Mouse (Mus musculus): Measurements from ENCODE around the gene Nol11. TPM values are rescaled to one million over a fixed set of nuclear protein-coding genes. Genes with fewer than 3 reads are reported as not detected.

Nol11 gene
- polyA plus RNA-seq (2016; fragmentation: Nextera tagmentation; extraction: Ambion mirVana) = 57.1 and 62.1 TPM in 2 replicates

GRCm38 (mm10) chr11:107188565-107189552 lies at the start of gene Nol11:
Gene Nol11, minus strand, starts transcription at chr11:107189381.
- peaks cover 6% of the 10 kb centered on the region for H3K4me1 ChIP-seq
- no peaks in the 10 kb centered on the region for H3K27me3 ChIP-seq
- peak within 1 kb of the TSS; percentile 80 for H3K4me3 ChIP-seq
- H3K36me3 ChIP-seq = peaks cover 23% of the 10 kb centered on the region
- ATAC-seq (ENCODE audit: low FRiP score) = peak; percentile 97
- H3K9ac ChIP-seq = peak within 1 kb of the TSS; percentile 88
- no peaks in the 10 kb centered on the region for H3K9me3 ChIP-seq (replicated peaks)
- peak within 1 kb of the TSS; percentile 35; the same call in 1 of the 2 replicates for H3K27ac ChIP-seq
- peak within 1 kb of the TSS; percentile 75 for H3K4me2 ChIP-seq (replicated peaks)
- under 1% methylated on average over 62 of the region's 62 CpGs for WGBS

GRCm38 (mm10) chr11:107238506-107238905 lies 49.3 kb upstream of the Nol11 start:
- Histone ChIP-seq H3K36me3 (no peaks in the 10 kb centered on the region), H3K4me2 (replicated peaks) (no peak overlapping the region), H3K4me1 (no peaks in the 10 kb centered on the region; the same call in 1 of the 2 replicates), H3K4me3 (no peak overlapping the region), H3K9me3 (replicated peaks) (no peaks in the 10 kb centered on the region), H3K27me3 (no peaks in the 10 kb centered on the region), H3K27ac (no peak overlapping the region), H3K9ac (no peak overlapping the region)
- 94% methylated on average over 6 of the region's 6 CpGs for WGBS
- ATAC-seq (ENCODE audit: low FRiP score) = no peak

GRCm38 (mm10) chr11:107237532-107237931 lies 48.4 kb upstream of the Nol11 start:
- Histone ChIP-seq H3K36me3 (no peaks in the 10 kb centered on the region), H3K4me2 (replicated peaks) (no peak overlapping the region), H3K9ac (no peak overlapping the region), H3K4me1 (no peaks in the 10 kb centered on the region), H3K27ac (no peak overlapping the region), H3K9me3 (replicated peaks) (no peaks in the 10 kb centered on the region), H3K27me3 (no peaks in the 10 kb centered on the region), H3K4me3 (no peak overlapping the region)
- WGBS = 89% methylated on average over 4 of the region's 4 CpGs
- no peak for ATAC-seq (ENCODE audit: low FRiP score)

- Histone ChIP-seq H3K4me3 (no peak overlapping the region), H3K36me3 (peaks cover 14% of the 10 kb centered on the region), H3K4me1 (no peaks in the 10 kb centered on the region), H3K4me2 (replicated peaks) (no peak overlapping the region), H3K9ac (no peak overlapping the region), H3K27ac (no peak overlapping the region), H3K27me3 (no peaks in the 10 kb centered on the region), H3K9me3 (replicated peaks) (no peaks in the 10 kb centered on the region)
- no peak for ATAC-seq (ENCODE audit: low FRiP score)
- 91% methylated on average over 5 of the region's 5 CpGs for WGBS
These were observed 44.2 kb upstream of the Nol11 start for GRCm38 (mm10) chr11:107233252-107233890.

- no peaks in the 10 kb centered on the region for H3K9me3 ChIP-seq (replicated peaks)
- H3K4me1 ChIP-seq = no peaks in the 10 kb centered on the region
- H3K9ac ChIP-seq = no peak overlapping the region
- H3K4me2 ChIP-seq (replicated peaks) = no peak overlapping the region
- H3K36me3 ChIP-seq = peaks cover 21% of the 10 kb centered on the region
- H3K4me3 ChIP-seq = no peak overlapping the region
- ATAC-seq (ENCODE audit: low FRiP score) = no peak
- 73% methylated on average over 10 of the region's 10 CpGs for WGBS
- H3K27me3 ChIP-seq = no peaks in the 10 kb centered on the region
- no peak overlapping the region for H3K27ac ChIP-seq
These were observed 40.9 kb upstream of the Nol11 start for GRCm38 (mm10) chr11:107230128-107230527.

- H3K4me2 ChIP-seq (replicated peaks) = no peak overlapping the region
- no peaks in the 10 kb centered on the region for H3K9me3 ChIP-seq (replicated peaks)
- H3K27ac ChIP-seq = no peak overlapping the region
- H3K4me1 ChIP-seq = no peaks in the 10 kb centered on the region
- no peak for ATAC-seq (ENCODE audit: low FRiP score)
- H3K36me3 ChIP-seq = peaks cover 11% of the 10 kb centered on the region
- H3K9ac ChIP-seq = no peak overlapping the region
- WGBS = 100% methylated on average over 1 of the region's 1 CpGs
- no peaks in the 10 kb centered on the region for H3K27me3 ChIP-seq
- H3K4me3 ChIP-seq = no peak overlapping the region
These were observed 37.2 kb upstream of the Nol11 start for GRCm38 (mm10) chr11:107226431-107226830.

- ATAC-seq (ENCODE audit: low FRiP score) = no peak
- H3K27me3 ChIP-seq = no peaks in the 10 kb centered on the region
- no peaks in the 10 kb centered on the region for H3K9me3 ChIP-seq (replicated peaks)
- 95% methylated on average over 10 of the region's 10 CpGs for WGBS
- no peak overlapping the region for H3K9ac ChIP-seq
- H3K4me2 ChIP-seq (replicated peaks) = no peak overlapping the region
- H3K36me3 ChIP-seq = peaks cover 9% of the 10 kb centered on the region; the same call in 1 of the 2 replicates
- H3K27ac ChIP-seq = no peak overlapping the region
- no peaks in the 10 kb centered on the region for H3K4me1 ChIP-seq
- H3K4me3 ChIP-seq = no peak overlapping the region
These were observed 36.8 kb upstream of the Nol11 start for GRCm38 (mm10) chr11:107226013-107226412.

GRCm38 (mm10) chr11:107225301-107225700 lies 36.1 kb upstream of the Nol11 start:
- peaks cover 9% of the 10 kb centered on the region; the same call in 1 of the 2 replicates for H3K36me3 ChIP-seq
- H3K9me3 ChIP-seq (replicated peaks) = no peaks in the 10 kb centered on the region
- no peak overlapping the region for H3K4me2 ChIP-seq (replicated peaks)
- H3K4me1 ChIP-seq = no peaks in the 10 kb centered on the region
- H3K4me3 ChIP-seq = no peak overlapping the region
- H3K27me3 ChIP-seq = no peaks in the 10 kb centered on the region
- no peak overlapping the region for H3K27ac ChIP-seq
- no peak for ATAC-seq (ENCODE audit: low FRiP score)
- WGBS = 83% methylated on average over 5 of the region's 5 CpGs
- no peak overlapping the region for H3K9ac ChIP-seq

GRCm38 (mm10) chr11:107223667-107224214 lies 34.6 kb upstream of the Nol11 start:
- Histone ChIP-seq H3K4me3 (no peak overlapping the region), H3K9me3 (replicated peaks) (no peaks in the 10 kb centered on the region), H3K4me2 (replicated peaks) (no peak overlapping the region), H3K27me3 (no peaks in the 10 kb centered on the region), H3K36me3 (peaks cover 9% of the 10 kb centered on the region; the same call in 1 of the 2 replicates), H3K4me1 (no peaks in the 10 kb centered on the region), H3K27ac (no peak overlapping the region), H3K9ac (no peak overlapping the region)
- ATAC-seq (ENCODE audit: low FRiP score) = no peak
- 66% methylated on average over 8 of the region's 8 CpGs for WGBS

- H3K4me1 ChIP-seq = no peaks in the 10 kb centered on the region
- H3K9me3 ChIP-seq (replicated peaks) = no peaks in the 10 kb centered on the region
- ATAC-seq (ENCODE audit: low FRiP score) = no peak
- no peak overlapping the region for H3K4me3 ChIP-seq
- no peak overlapping the region for H3K9ac ChIP-seq
- no peak overlapping the region for H3K27ac ChIP-seq
- H3K27me3 ChIP-seq = no peaks in the 10 kb centered on the region
- H3K36me3 ChIP-seq = peaks cover 5% of the 10 kb centered on the region; the same call in 1 of the 2 replicates
- 80% methylated on average over 1 of the region's 1 CpGs for WGBS
- H3K4me2 ChIP-seq (replicated peaks) = no peak overlapping the region
These were observed 34.0 kb upstream of the Nol11 start for GRCm38 (mm10) chr11:107223169-107223561.

- Histone ChIP-seq H3K4me1 (no peaks in the 10 kb centered on the region), H3K27ac (no peak overlapping the region), H3K4me2 (replicated peaks) (no peak overlapping the region), H3K4me3 (no peak overlapping the region), H3K27me3 (no peaks in the 10 kb centered on the region), H3K9ac (no peak overlapping the region), H3K36me3 (no peaks in the 10 kb centered on the region), H3K9me3 (replicated peaks) (no peaks in the 10 kb centered on the region)
- no peak for ATAC-seq (ENCODE audit: low FRiP score)
- 68% methylated on average over 12 of the region's 12 CpGs for WGBS
These were observed 33.5 kb upstream of the Nol11 start for GRCm38 (mm10) chr11:107222531-107223168.

- Histone ChIP-seq H3K4me2 (replicated peaks) (no peak overlapping the region), H3K4me1 (no peaks in the 10 kb centered on the region), H3K27me3 (no peaks in the 10 kb centered on the region), H3K9me3 (replicated peaks) (no peaks in the 10 kb centered on the region), H3K27ac (no peak overlapping the region), H3K4me3 (no peak overlapping the region), H3K9ac (no peak overlapping the region), H3K36me3 (0 out of 2 replicates have a peak, but pooled peaks cover 4% of the 10 kb centered on the region)
- no peak for ATAC-seq (ENCODE audit: low FRiP score)
- WGBS = 89% methylated on average over 9 of the region's 9 CpGs
These were observed 25.9 kb upstream of the Nol11 start for GRCm38 (mm10) chr11:107215111-107215510.
